Mouse (Mus musculus): Measurements from ENCODE around the gene Hspa4l. TPM values are rescaled to one million over a fixed set of nuclear protein-coding genes. Genes with fewer than 3 reads are reported as not detected.

Hspa4l gene
- polyA plus RNA-seq, 1 experiment from 2014 or later, result 47.8 TPM

Other genes starting within 250 kb of the Hspa4l start
- 2.7 and 4.8 TPM in 2 replicates for gene Intu, start 213.2 kb upstream of the Hspa4l start, polyA plus RNA-seq (2015; fragmentation: Nextera tagmentation; extraction: Ambion mirVana)
- 0.22 and 0.24 TPM in 2 replicates for gene Slc25a31, start 35.6 kb upstream of the Hspa4l start, polyA plus RNA-seq (2015; fragmentation: Nextera tagmentation; extraction: Ambion mirVana)
- 14.0 and 17.9 TPM in 2 replicates for gene Plk4, start 55.5 kb downstream of the Hspa4l start, polyA plus RNA-seq (2015; fragmentation: Nextera tagmentation; extraction: Ambion mirVana)
- 11.6 and 11.7 TPM in 2 replicates for gene Mfsd8, start 102.4 kb downstream of the Hspa4l start, polyA plus RNA-seq (2015; fragmentation: Nextera tagmentation; extraction: Ambion mirVana)
- 10.5 and 12.7 TPM in 2 replicates for gene Abhd18, start 102.5 kb downstream of the Hspa4l start, polyA plus RNA-seq (2015; fragmentation: Nextera tagmentation; extraction: Ambion mirVana)
- gene 1700034I23Rik, start 158.0 kb downstream of the Hspa4l start, polyA plus RNA-seq (2015; fragmentation: Nextera tagmentation; extraction: Ambion mirVana), result 0.15 and 0.47 TPM in 2 replicates
- gene Larp1b, start 205.3 kb downstream of the Hspa4l start, polyA plus RNA-seq (2015; fragmentation: Nextera tagmentation; extraction: Ambion mirVana), result 4.9 and 5.1 TPM in 2 replicates

Data from neural tube, embryonic 13.5 days (tissue).